Mouse (Mus musculus) forebrain, embryonic 16.5 days (tissue): Measurements from ENCODE around the gene Ppm1m. TPM values are rescaled to one million over a fixed set of nuclear protein-coding genes. Genes with fewer than 3 reads are reported as not detected.

Experiments used
- ATAC-seq: fragments of 200-750 bp; cut with Nextera tagmentation; 2 replicates; pipeline ENCODE4 v1.8.0; 2017; ENCODE audit warnings: mild to moderate bottlenecking, moderate library complexity
- H3K27ac ChIP-seq: fragments of 300-500 bp; sonication (generic); 2 replicates; pipeline ENCODE4 v1.5.1; 2014; ENCODE audit warnings: low read length, control low read depth
- H3K27me3 ChIP-seq: fragments of 300-500 bp; sonication (generic); replicated peaks from 2 replicates; pipeline ENCODE4 v1.6.1; 2014; ENCODE audit warnings: low read length; ENCODE audit not compliant: control insufficient read depth, insufficient read depth
- H3K36me3 ChIP-seq: fragments of 300-500 bp; sonication (generic); 2 replicates; pipeline ENCODE4 v1.6.1; 2014; ENCODE audit not compliant: control insufficient read depth, insufficient read depth
- H3K4me1 ChIP-seq: fragments of 300-500 bp; sonication (generic); replicated peaks from 2 replicates; pipeline ENCODE4 v1.6.1; 2014; ENCODE audit warnings: low read length; ENCODE audit not compliant: control insufficient read depth, insufficient read depth
- H3K4me2 ChIP-seq: fragments of 300-500 bp; sonication (generic); 2 replicates; pipeline ENCODE4 v1.6.1; 2014; ENCODE audit warnings: mild to moderate bottlenecking, low read length, control low read depth
- H3K4me3 ChIP-seq: fragments of 300-500 bp; sonication (generic); replicated peaks from 2 replicates; pipeline ENCODE4 v1.5.1; 2014; ENCODE audit warnings: mild to moderate bottlenecking, low read length, control low read depth
- H3K9ac ChIP-seq: fragments of 300-500 bp; sonication (generic); replicated peaks from 2 replicates; pipeline ENCODE4 v1.6.1; 2014; ENCODE audit warnings: low read depth, low read length, control low read depth
- H3K9me3 ChIP-seq: fragments of 300-500 bp; sonication (generic); 2 replicates; pipeline ENCODE4 v1.6.1; 2016; ENCODE audit warnings: low read length; ENCODE audit not compliant: control insufficient read depth
- WGBS: fragments of 180-500 bp; shearing (Covaris S2); extraction: QIAGEN DNeasy Blood & Tissue Kit; methylation state at CpG from one replicate; pipeline ENCODE4 v1.1.7; 2014; 5-methylcytosine and 5-hydroxymethylcytosine counted together
- polyA plus RNA-seq: library from polyadenylated mRNA; unstranded; fragments of >200 nt; fragmentation: Nextera tagmentation; extraction: Ambion mirVana; gene quantifications from 2 replicates; pipeline ENCODE4 v1.2.1, GENCODE M21; 2015

Ppm1m gene
- polyA plus RNA-seq, 1 experiment from 2014 or later, result 14.0 TPM

DNA sequence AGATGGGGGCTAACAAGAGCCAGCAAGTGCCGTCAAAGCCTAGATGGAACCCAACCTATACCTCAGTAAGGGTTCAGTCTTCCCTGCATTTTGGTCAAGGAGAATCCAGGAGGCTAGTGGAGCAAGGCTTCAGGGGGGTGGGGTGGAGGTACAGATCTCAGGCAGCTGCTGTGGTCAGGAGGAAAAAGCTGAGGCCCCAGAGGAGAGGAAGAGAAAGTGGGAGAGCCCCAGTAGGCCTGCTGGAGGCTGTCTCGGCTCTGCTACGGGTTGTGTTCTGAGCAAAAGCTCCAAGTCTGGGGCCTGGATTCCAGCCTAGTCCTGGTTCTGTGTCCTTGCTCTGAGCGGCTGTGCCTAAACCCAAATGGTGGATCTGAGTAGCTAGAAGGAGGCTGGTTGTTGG is 23.4 kb upstream of the Ppm1m start:
- Histone ChIP-seq H3K4me2 (no peak overlapping the region), H3K9me3 (no peaks in the 10 kb centered on the region), H3K4me1 (peaks cover 8% of the 10 kb centered on the region), H3K27me3 (peaks cover 6% of the 10 kb centered on the region; the same call in 1 of the 2 replicates), H3K27ac (no peak overlapping the region), H3K36me3 (no peaks in the 10 kb centered on the region), H3K4me3 (no peak overlapping the region), H3K9ac (no peak overlapping the region)
- ATAC-seq, result no peak
- WGBS, result 91% methylated on average over 4 of the region's 4 CpGs

- H3K4me1 ChIP-seq, result peaks cover 8% of the 10 kb centered on the region
- peaks cover 6% of the 10 kb centered on the region; the same call in 1 of the 2 replicates for H3K27me3 ChIP-seq
- H3K27ac ChIP-seq, result no peak within 1 kb of the TSS
- H3K36me3 ChIP-seq, result no peaks in the 10 kb centered on the region
- H3K9me3 ChIP-seq, result no peaks in the 10 kb centered on the region
- no peak within 1 kb of the TSS for H3K4me2 ChIP-seq
- ATAC-seq, result no peak
- H3K4me3 ChIP-seq, result no peak within 1 kb of the TSS
- H3K9ac ChIP-seq, result no peak within 1 kb of the TSS
- 80% methylated on average over 4 of the region's 4 CpGs for WGBS
Observed at GRCm38 (mm10) chr9:106222261-106222851, 22.8 kb upstream of the Ppm1m start, which contains the start of gene Tlr9. Tlr9 (plus strand) TSS chr9:106222598.

GRCm38 (mm10) chr9:106220894-106221523 is 21.5 kb upstream of the Ppm1m start:
- no peaks in the 10 kb centered on the region for H3K36me3 ChIP-seq
- H3K9me3 ChIP-seq, result no peaks in the 10 kb centered on the region
- peaks cover 2% of the 10 kb centered on the region for H3K4me1 ChIP-seq
- no peak overlapping the region for H3K9ac ChIP-seq
- no peak overlapping the region for H3K27ac ChIP-seq
- 80% methylated on average over 8 of the region's 8 CpGs for WGBS
- no peak overlapping the region for H3K4me3 ChIP-seq
- H3K4me2 ChIP-seq, result no peak overlapping the region
- ATAC-seq, result no peak
- peaks cover 4% of the 10 kb centered on the region; the same call in 1 of the 2 replicates for H3K27me3 ChIP-seq

- H3K4me2 ChIP-seq, result no peak overlapping the region
- no peak overlapping the region for H3K4me3 ChIP-seq
- H3K36me3 ChIP-seq, result peaks cover 17% of the 10 kb centered on the region
- WGBS, result 83% methylated on average over 7 of the region's 7 CpGs
- H3K27ac ChIP-seq, result no peak overlapping the region
- H3K9me3 ChIP-seq, result no peaks in the 10 kb centered on the region
- ATAC-seq, result no peak
- H3K9ac ChIP-seq, result no peak overlapping the region
- H3K27me3 ChIP-seq, result no peaks in the 10 kb centered on the region
- no peaks in the 10 kb centered on the region for H3K4me1 ChIP-seq
Observed at GRCm38 (mm10) chr9:106216971-106217370, 17.4 kb upstream of the Ppm1m start.

DNA sequence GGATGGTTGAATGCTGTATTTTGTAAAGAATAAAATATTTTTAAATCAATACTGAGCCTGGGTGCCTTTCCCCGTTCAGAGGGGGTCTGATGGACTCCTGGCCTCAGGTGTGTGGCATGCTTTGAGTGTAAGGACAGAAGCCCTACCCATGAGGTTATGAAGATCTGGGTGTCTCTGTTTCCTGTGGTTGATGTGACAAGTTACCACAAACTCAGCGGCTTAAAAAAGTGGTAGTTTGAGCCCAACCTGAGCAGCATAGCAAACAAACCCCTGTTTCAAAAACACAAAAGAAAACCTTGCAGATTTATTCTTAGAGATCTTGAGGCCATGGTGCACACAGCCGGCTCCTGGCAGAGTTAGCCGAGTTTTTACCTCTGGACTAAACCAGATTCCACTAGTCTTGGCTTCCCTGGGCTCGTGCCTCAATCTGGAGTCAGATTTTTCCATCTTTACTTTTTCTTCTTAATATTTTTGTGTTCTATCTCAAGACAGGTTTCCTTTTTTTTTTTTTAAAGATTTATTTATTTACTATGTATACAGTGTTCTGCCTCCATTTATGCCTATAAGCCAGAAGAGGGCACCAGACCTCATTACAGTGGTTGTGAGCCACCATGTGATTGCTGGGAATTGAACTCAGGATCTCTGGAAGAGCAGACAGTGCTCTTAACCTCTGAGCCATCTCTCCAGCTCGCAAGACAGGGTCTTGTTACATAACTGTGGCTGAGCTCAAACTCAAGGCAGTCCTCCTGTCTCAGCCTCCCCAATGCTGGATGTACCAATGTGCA is 16.0 kb upstream of the Ppm1m start:
- ATAC-seq, result no peak
- Histone ChIP-seq H3K4me1 (peaks cover 7% of the 10 kb centered on the region; the same call in 1 of the 2 replicates), H3K9ac (no peak overlapping the region), H3K4me2 (no peak overlapping the region), H3K4me3 (no peak overlapping the region), H3K27ac (no peak overlapping the region), H3K27me3 (no peaks in the 10 kb centered on the region), H3K36me3 (peaks cover 17% of the 10 kb centered on the region), H3K9me3 (no peaks in the 10 kb centered on the region)
- WGBS, result 83% methylated on average over 6 of the region's 6 CpGs

DNA sequence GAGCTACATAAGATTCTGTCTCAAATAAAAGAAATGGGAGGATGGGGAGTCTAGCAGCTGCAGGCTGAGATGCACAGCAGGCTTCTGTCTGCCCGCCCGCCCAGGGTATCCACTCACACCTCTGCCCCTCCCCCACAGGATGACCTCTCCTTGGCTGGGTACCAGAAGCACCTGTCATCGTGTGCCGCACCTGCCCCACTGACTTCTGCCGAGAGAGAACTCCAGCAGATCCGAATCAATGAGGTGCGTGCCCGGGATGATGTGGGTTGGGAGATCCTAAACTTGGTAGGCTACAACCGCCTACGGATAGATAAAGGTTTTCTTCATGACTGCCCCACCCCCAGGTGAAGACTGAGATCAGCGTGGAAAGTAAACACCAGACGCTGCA is 13.0 kb upstream of the Ppm1m start:
- no peaks in the 10 kb centered on the region for H3K27me3 ChIP-seq
- ATAC-seq, result no peak
- peaks cover 7% of the 10 kb centered on the region; the same call in 1 of the 2 replicates for H3K4me1 ChIP-seq
- H3K4me3 ChIP-seq, result no peak overlapping the region
- H3K9me3 ChIP-seq, result no peaks in the 10 kb centered on the region
- no peak overlapping the region for H3K27ac ChIP-seq
- H3K36me3 ChIP-seq, result peaks cover 17% of the 10 kb centered on the region
- WGBS, result 92% methylated on average over 12 of the region's 12 CpGs
- no peak overlapping the region for H3K9ac ChIP-seq
- H3K4me2 ChIP-seq, result no peak overlapping the region

DNA sequence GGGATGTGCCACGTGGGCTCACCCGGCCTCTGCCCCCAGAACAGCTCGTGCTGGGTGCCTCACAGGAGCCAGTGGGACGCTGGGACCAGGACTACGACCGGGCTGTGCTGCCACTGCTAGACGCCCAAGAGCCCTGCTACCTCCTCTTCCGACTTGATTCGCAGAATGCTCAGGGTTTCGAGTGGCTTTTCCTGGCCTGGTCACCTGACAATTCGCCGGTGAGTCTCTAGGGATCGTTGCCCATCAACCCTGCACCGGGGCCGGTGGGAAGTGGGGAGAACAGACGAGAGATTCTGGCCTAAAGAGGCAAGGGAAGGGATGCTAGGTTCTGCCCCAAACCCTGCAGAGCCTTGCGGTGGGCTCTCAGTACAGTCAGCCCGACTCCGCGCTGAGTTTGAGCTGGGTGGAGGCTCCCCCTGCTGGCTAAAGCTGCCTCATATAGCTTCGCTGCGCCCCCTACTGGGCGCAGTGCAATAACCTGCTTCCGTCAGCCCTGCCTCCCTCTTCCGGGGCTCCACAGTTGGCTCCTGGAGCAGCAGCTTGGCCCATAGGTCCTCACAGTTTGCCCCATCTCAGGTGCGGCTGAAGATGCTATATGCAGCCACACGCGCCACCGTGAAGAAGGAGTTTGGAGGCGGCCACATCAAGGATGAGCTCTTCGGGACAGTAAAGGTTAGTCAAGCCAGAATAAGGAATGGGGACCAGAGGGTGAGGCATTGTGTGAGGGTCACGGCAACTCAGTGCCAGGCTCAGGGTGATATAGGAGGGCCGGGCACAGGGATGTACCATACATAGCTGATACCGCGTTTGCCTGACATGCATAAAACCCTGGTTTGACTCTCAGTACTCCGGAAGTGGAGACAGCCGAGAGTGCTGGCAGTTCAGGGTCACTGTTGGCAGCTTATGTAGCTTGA is 12.4 kb upstream of the Ppm1m start:
- Histone ChIP-seq H3K4me3 (0 out of 2 replicates have a peak overlapping the region, but pooled peaks have one; percentile 0), H3K36me3 (peaks cover 17% of the 10 kb centered on the region), H3K27ac (no peak overlapping the region), H3K9ac (peak overlapping the region; percentile 22), H3K27me3 (no peaks in the 10 kb centered on the region), H3K4me1 (peaks cover 7% of the 10 kb centered on the region; the same call in 1 of the 2 replicates), H3K9me3 (no peaks in the 10 kb centered on the region), H3K4me2 (peak overlapping the region; percentile 39)
- ATAC-seq, result peak; percentile 91
- WGBS, result 16% methylated on average over 37 of the region's 37 CpGs

DNA sequence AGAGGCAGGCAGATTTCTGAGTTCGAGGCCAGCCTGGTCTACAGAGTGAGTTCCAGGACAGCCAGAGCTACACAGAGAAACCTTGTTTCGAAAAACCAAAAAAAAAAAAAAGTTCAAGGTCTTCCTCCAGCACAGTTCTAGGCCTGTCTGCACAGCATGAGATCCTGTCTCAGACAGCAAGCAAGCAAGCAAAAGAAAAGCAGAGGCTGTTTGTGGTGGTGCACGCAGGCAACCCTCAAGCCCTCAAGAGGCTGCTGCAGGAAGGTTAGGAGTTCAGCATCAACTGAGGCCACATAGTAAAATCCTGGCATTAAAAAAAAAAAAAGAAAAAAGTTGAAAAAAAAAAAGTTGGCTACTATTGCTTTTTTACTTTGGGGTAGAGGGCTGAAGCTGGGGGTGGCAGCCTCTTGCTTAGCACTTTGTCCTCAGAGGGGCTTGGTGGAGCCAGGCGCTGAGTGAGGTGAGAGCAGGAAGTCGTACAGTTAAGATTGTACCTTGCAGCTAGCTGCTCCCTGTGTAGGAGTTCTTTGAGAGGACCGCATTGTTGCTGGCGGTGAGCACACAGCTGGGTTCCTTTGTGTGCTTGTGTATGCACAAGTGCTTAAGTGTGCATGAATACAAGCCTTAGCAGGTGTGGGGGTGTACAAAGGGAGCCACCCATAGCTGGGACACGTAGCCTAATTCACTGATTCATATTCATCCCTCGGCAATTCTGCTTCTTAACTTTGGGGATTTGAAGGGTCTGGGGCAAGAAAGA is 11.5 kb upstream of the Ppm1m start:
- no peak overlapping the region for H3K27ac ChIP-seq
- H3K27me3 ChIP-seq, result no peaks in the 10 kb centered on the region
- no peaks in the 10 kb centered on the region for H3K9me3 ChIP-seq
- no peak; the same call in 1 of the 2 replicates for ATAC-seq
- 27% methylated on average over 9 of the region's 9 CpGs for WGBS
- peak overlapping the region; percentile 22 for H3K9ac ChIP-seq
- peaks cover 10% of the 10 kb centered on the region; the same call in 1 of the 2 replicates for H3K4me1 ChIP-seq
- peak overlapping the region; percentile 39; the same call in 1 of the 2 replicates for H3K4me2 ChIP-seq
- H3K4me3 ChIP-seq, result no peak overlapping the region
- H3K36me3 ChIP-seq, result peaks cover 17% of the 10 kb centered on the region
